26 mouse cellular contexts compared by ENCODE assay signal in genomic region chr2:65223956-65224735, GRCm38 (mm10). TPM values are rescaled to one million over a fixed set of nuclear protein-coding genes. Genes with fewer than 3 reads are reported as not detected.
DNase-seq lines count a peak whose midpoint lies in the region; TF ChIP-seq lines count a peak whose summit lies in the region.
"Had no signal": no experiment of that assay in that cellular context is flagged by ENCODE, and none has a peak within 500 bp of the region (broad histone marks: within the 10 kb centered on the region; RNA-seq: fewer than 3 reads in every experiment).

No protein-coding gene starts in this region.

- peaks cover 30% of the 10 kb centered on the region for H3K4me1 ChIP-seq in heart, adult 2 months (ENCODE audit: control insufficient read depth, insufficient read depth, low read length)
- H3K4me1 ChIP-seq in liver, adult 2 months (ENCODE audit: control insufficient read depth, insufficient read depth, low read length), result peaks cover 39% of the 10 kb centered on the region
- H3K4me1 ChIP-seq: forebrain, embryonic 12.5 days; hindbrain, embryonic 13.5 days; neural tube, embryonic 15.5 days had no signal

- no peak for TF ChIP-seq POLR2A in heart, adult 2 months (IDR thresholded peaks at IDR 0.05; ENCODE audit: insufficient read depth, low read depth, low read length)
- TF ChIP-seq POLR2A in liver, adult 2 months (IDR thresholded peaks at IDR 0.05; ENCODE audit: extremely low read depth, insufficient read depth, low read length), result no peak

- TF ChIP-seq EP300 in heart, adult 2 months (IDR thresholded peaks at IDR 0.05; ENCODE audit: insufficient read depth, low read depth, low read length), result no peak

- H3K36me3 ChIP-seq in heart, adult 2 months (ENCODE audit: control insufficient read depth, insufficient read depth, low read length), result peaks cover 35% of the 10 kb centered on the region
- H3K36me3 ChIP-seq in liver, adult 2 months (ENCODE audit: control insufficient read depth, insufficient read depth, low read length), result no peaks in the 10 kb centered on the region
- H3K36me3 ChIP-seq: embryonic facial prominence, embryonic 13.5 days; forebrain, embryonic 12.5 days; G1E; heart, embryonic 13.5 days; hindbrain, embryonic 13.5 days; limb, embryonic 10.5 days; neural tube, embryonic 15.5 days had no signal

- H3K79me2 ChIP-seq in heart, adult 2 months (replicated peaks; ENCODE audit: control insufficient read depth, insufficient read depth, low read length), result peaks cover 4% of the 10 kb centered on the region; the same call in 1 of the 2 replicates
- H3K79me2 ChIP-seq in liver, adult 2 months (ENCODE audit: control insufficient read depth, insufficient read depth, low read length), result peaks cover 42% of the 10 kb centered on the region

- intact Hi-C loops in heart, adult 2 months (cut with DNase I), result no loop called here
- intact Hi-C loops in heart, postnatal 14 days (cut with DNase I), result no loop called here

- no peaks in the 10 kb centered on the region for H3K27me3 ChIP-seq in heart, adult 2 months (ENCODE audit: control insufficient read depth, insufficient read depth, low read length)
- H3K27me3 ChIP-seq in liver, adult 2 months (ENCODE audit: control insufficient read depth, insufficient read depth, low read length), result no peaks in the 10 kb centered on the region
- H3K27me3 ChIP-seq: CH12.LX; embryonic facial prominence, embryonic 13.5 days; forebrain, embryonic 12.5 days; heart, embryonic 13.5 days; hindbrain, embryonic 13.5 days; neural tube, embryonic 15.5 days had no signal

- 64% methylated on average over 12 of the region's 12 CpGs for WGBS in heart, adult 2 months
- 52% methylated on average over 12 of the region's 12 CpGs for WGBS in liver, adult 2 months

- H3K27ac ChIP-seq in heart, adult 2 months, result peak overlapping the region; percentile 34
- H3K27ac ChIP-seq in liver, adult 2 months (replicated peaks; ENCODE audit: insufficient read depth, low read depth, low read length), result no peak overlapping the region; the same call in 1 of the 2 replicates
- H3K27ac ChIP-seq: embryonic facial prominence, embryonic 13.5 days; forebrain, embryonic 12.5 days; heart, embryonic 13.5 days; hindbrain, embryonic 13.5 days; limb, embryonic 10.5 days; neural tube, embryonic 15.5 days had no signal

- H3K4me3 ChIP-seq in heart, adult 2 months, result no peak overlapping the region
- no peak overlapping the region for H3K4me3 ChIP-seq in liver, adult 2 months (ENCODE audit: insufficient read depth, low read depth, low read length)
- H3K4me3 ChIP-seq: embryonic facial prominence, embryonic 13.5 days; erythroblast, embryonic 14.5 days; forebrain, embryonic 12.5 days; heart, embryonic 13.5 days; hindbrain, embryonic 13.5 days; limb, embryonic 10.5 days; neural tube, embryonic 15.5 days had no signal

- DNase-seq in heart, adult 2 months, result no peak
- no peak for DNase-seq in heart, postnatal 14 days
- DNase-seq in liver, adult 2 months (ENCODE audit: extremely low read depth, low read depth, low spot score), result peak; percentile 49
- no peak for DNase-seq in liver
- peak; percentile 10 for DNase-seq in Muller cell, postnatal 12 days (ENCODE audit: inconsistent ontology term)
- peak; percentile 71 for DNase-seq in adrenal gland, postnatal 10 days
- DNase-seq in frontal cortex, postnatal 10 days (ENCODE audit: low spot score in 2 of 2), result no peak
- DNase-seq: B cell, adult 2 months; cerebellum, adult 2 months; cerebellum, postnatal 36 days; embryo, embryonic 11 days; gastrocnemius, postnatal 14 days; heart, adult 18-20 months; heart, postnatal 36 days; kidney, adult 9 months; thymus, adult 18-20 months; thymus, postnatal 36 days had no signal

- H3K9ac ChIP-seq in heart, adult 2 months (ENCODE audit: low read depth, low read length), result no peak overlapping the region
- H3K9ac ChIP-seq in liver, adult 2 months (ENCODE audit: low read depth, low read length), result no peak overlapping the region
- H3K9ac ChIP-seq: embryonic facial prominence, embryonic 13.5 days; forebrain, embryonic 12.5 days; heart, embryonic 13.5 days; hindbrain, embryonic 13.5 days; neural tube, embryonic 15.5 days had no signal

- TF ChIP-seq CTCF in heart, adult 2 months (IDR thresholded peaks at IDR 0.05), result no peak
- TF ChIP-seq CTCF in liver, adult 2 months (IDR thresholded peaks at IDR 0.05; ENCODE audit: low read depth, low read length), result no peak

RNA-seq across cellular contexts. Expression of gene Cobll1, which starts 15.1 kb away (rescaled TPM):
- total RNA-seq in heart, adult 2 months (2021), result 10 to 100 TPM; 53.3 to 76.8 TPM
- 19.3 and 35.1 TPM in 2 replicates for polyA plus RNA-seq in heart, adult 2 months (2012; rRNA removed)
- total RNA-seq in heart, postnatal 14 days (2021), result 10 to 100 TPM; 51.3 to 53.6 TPM
- total RNA-seq in liver, adult 2 months (2014; rRNA removed), result 13.6 and 16.0 TPM in 2 replicates
- polyA plus RNA-seq in liver, adult 2 months (2012; rRNA removed), result 9.4 and 10.0 TPM in 2 replicates
- total RNA-seq in adrenal gland, postnatal 10 days (2021), result 100 to 1,000 TPM; 106 to 124 TPM
- polyA plus RNA-seq: erythroblast, embryonic 14.5 days; G1E had no signal

Comparison
In these comparisons a context has a peak if more than half of its experiments do, and no peak if none do; other contexts are left out.
1. DNase-seq: peak in liver, adult 2 months (single experiment), Muller cell, postnatal 12 days (single experiment) and adrenal gland, postnatal 10 days (single experiment); none in heart, adult 2 months (0 of 2), heart, postnatal 14 days (0 of 2), liver (single experiment) and frontal cortex, postnatal 10 days (0 of 2).